Mouse (Mus musculus): ENCODE data around the gene Trmt11. TPM values are rescaled to one million over a fixed set of nuclear protein-coding genes. Genes with fewer than 3 reads are reported as not detected.
"Not testable (repeated sequence)": the region's sequence is repeated elsewhere in the genome, so short reads cannot be mapped to it uniquely, and the experiment has no call there.

Trmt11 gene
- polyA plus RNA-seq, 1 experiment from 2014 or later: 24.3 TPM

DNA sequence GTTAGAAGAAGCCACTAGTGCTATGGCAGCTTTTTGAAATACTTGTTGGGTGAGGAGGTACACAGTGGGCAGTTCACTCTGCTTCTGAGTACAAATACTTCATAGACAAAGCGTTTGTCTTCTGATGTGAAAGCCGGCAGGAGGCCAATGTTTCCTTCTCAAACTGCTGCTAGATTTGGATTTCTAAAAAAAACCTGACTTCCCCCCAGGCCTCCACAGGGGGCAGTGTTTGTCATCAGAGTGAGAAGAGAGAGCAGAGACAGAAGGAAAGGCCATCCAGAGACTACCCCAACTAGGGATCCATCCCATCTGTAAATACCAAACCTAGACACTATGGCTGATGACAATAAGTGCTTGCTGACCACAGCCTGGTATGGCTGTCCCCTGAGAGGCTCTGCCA, 83.3 kb downstream of the Trmt11 start:
- 0 out of 2 replicates have a peak, but pooled peaks cover 4% of the 10 kb centered on the region for H3K4me1 ChIP-seq (replicated peaks; ENCODE audit: insufficient read depth, low read length)
- WGBS: 41% methylated on average over 2 of the region's 2 CpGs
- peak; percentile 36 for TF ChIP-seq CTCF (IDR thresholded peaks at IDR 0.05; ENCODE audit: low read depth)
- H3K36me3 ChIP-seq (ENCODE audit: insufficient read depth, low read length): no peaks in the 10 kb centered on the region
- no peaks in the 10 kb centered on the region for H3K9me3 ChIP-seq (replicated peaks; ENCODE audit: low read length)
- no peak overlapping the region for H3K4me2 ChIP-seq (ENCODE audit: low read length)
- H3K4me3 ChIP-seq (replicated peaks; ENCODE audit: low read depth, low read length): no peak overlapping the region
- no peaks in the 10 kb centered on the region for H3K27me3 ChIP-seq (ENCODE audit: insufficient read depth, low read length)
- no peak overlapping the region for H3K27ac ChIP-seq
- ATAC-seq (replicated peaks; ENCODE audit: low FRiP score, low read depth) (no peak), DNase-seq (ENCODE audit: low spot score) (peak; percentile 13)
- no peak overlapping the region for H3K9ac ChIP-seq (ENCODE audit: low read depth, low read length)

DNA sequence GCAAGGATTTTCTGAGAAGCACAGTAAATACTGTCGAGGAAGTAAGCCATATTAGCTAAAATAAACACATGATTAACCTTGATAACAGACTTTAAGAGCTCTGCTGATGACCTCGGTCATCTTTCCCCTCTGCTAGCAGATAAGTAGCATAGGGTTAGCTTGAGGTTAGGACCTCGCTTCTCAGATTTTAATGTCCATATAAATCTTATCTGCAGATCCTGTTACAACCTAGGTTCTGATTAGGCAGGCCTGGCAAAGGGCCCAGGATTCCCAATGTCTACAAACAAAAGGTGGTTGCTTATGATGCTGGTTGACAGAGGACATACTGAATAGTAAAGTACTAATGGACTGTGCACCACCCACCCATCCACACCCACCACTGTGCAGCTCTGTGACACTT, 83.8 kb downstream of the Trmt11 start:
- DNase-seq (ENCODE audit: low spot score): peak; percentile 65
- no peak for TF ChIP-seq CTCF (IDR thresholded peaks at IDR 0.05; ENCODE audit: low read depth)
- Histone ChIP-seq H3K9me3 (replicated peaks; ENCODE audit: low read length) (no peaks in the 10 kb centered on the region), H3K36me3 (ENCODE audit: insufficient read depth, low read length) (no peaks in the 10 kb centered on the region), H3K27me3 (ENCODE audit: insufficient read depth, low read length) (no peaks in the 10 kb centered on the region), H3K4me2 (ENCODE audit: low read length) (no peak overlapping the region), H3K4me3 (replicated peaks; ENCODE audit: low read depth, low read length) (no peak overlapping the region), H3K9ac (ENCODE audit: low read depth, low read length) (no peak overlapping the region), H3K27ac (no peak overlapping the region), H3K4me1 (replicated peaks; ENCODE audit: insufficient read depth, low read length) (0 out of 2 replicates have a peak, but pooled peaks cover 4% of the 10 kb centered on the region)
- WGBS: 16% methylated on average over 3 of the region's 3 CpGs
- ATAC-seq (replicated peaks; ENCODE audit: low FRiP score, low read depth): no peak; the same call in 1 of the 2 replicates

DNA sequence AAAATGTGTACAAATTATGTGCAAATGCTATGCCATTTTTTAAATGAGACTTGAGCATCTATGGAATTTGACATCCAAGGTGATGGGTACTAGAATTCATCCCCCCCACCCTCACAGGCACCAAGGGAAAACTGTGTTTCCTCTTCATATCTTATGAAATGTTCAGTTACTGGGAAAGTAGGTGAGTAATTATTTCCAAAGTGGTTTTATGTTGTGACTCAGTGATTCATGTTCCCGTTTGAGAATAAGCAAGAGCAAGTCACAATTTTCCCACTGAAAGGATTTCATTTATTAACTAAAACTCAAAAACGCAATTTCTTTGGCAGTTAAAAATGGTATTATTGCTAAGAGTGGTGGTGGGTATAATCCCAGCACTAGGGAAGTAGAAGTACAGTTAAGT, 95.8 kb downstream of the Trmt11 start:
- TF ChIP-seq CTCF (IDR thresholded peaks at IDR 0.05; ENCODE audit: low read depth): no peak
- Histone ChIP-seq H3K9ac (ENCODE audit: low read depth, low read length) (no peak overlapping the region), H3K4me1 (replicated peaks; ENCODE audit: insufficient read depth, low read length) (no peaks in the 10 kb centered on the region), H3K4me2 (ENCODE audit: low read length) (no peak overlapping the region), H3K27ac (no peak overlapping the region), H3K9me3 (replicated peaks; ENCODE audit: low read length) (no peaks in the 10 kb centered on the region), H3K4me3 (replicated peaks; ENCODE audit: low read depth, low read length) (no peak overlapping the region), H3K27me3 (ENCODE audit: insufficient read depth, low read length) (no peaks in the 10 kb centered on the region), H3K36me3 (ENCODE audit: insufficient read depth, low read length) (no peaks in the 10 kb centered on the region)
- ATAC-seq (replicated peaks; ENCODE audit: low FRiP score, low read depth) (no peak), DNase-seq (ENCODE audit: low spot score) (no peak)
- WGBS: 77% methylated on average over 2 of the region's 2 CpGs

DNA sequence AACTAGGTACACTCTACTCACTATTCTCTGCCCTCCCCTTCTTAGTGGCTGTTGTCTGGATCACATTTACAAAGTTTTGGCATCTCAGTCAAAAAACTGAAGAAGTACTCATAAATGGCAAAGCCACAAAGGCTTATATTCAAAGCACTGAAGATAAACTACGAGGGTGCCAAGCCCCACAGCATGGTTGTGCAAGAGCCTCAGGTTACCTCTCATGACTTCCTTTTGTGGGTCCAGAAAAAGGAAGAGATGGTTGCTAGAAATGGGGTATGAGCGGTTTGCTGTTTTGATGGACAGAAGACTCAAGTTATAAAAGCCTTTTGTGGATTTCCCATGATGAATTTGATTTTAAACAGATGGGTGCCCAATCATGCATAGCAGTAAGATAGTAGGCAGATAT, 97.4 kb downstream of the Trmt11 start:
- H3K36me3 ChIP-seq (ENCODE audit: insufficient read depth, low read length): no peaks in the 10 kb centered on the region
- DNase-seq (ENCODE audit: low spot score): no peak
- H3K9ac ChIP-seq (ENCODE audit: low read depth, low read length): no peak overlapping the region
- H3K4me3 ChIP-seq (replicated peaks; ENCODE audit: low read depth, low read length): no peak overlapping the region
- H3K27me3 ChIP-seq (ENCODE audit: insufficient read depth, low read length): no peaks in the 10 kb centered on the region
- 88% methylated on average over 2 of the region's 2 CpGs for WGBS
- no peak overlapping the region for H3K27ac ChIP-seq
- H3K4me2 ChIP-seq (ENCODE audit: low read length): no peak overlapping the region
- no peaks in the 10 kb centered on the region for H3K4me1 ChIP-seq (replicated peaks; ENCODE audit: insufficient read depth, low read length)
- TF ChIP-seq CTCF (IDR thresholded peaks at IDR 0.05; ENCODE audit: low read depth): no peak
- ATAC-seq (replicated peaks; ENCODE audit: low FRiP score, low read depth): no peak
- no peaks in the 10 kb centered on the region for H3K9me3 ChIP-seq (replicated peaks; ENCODE audit: low read length)

DNA sequence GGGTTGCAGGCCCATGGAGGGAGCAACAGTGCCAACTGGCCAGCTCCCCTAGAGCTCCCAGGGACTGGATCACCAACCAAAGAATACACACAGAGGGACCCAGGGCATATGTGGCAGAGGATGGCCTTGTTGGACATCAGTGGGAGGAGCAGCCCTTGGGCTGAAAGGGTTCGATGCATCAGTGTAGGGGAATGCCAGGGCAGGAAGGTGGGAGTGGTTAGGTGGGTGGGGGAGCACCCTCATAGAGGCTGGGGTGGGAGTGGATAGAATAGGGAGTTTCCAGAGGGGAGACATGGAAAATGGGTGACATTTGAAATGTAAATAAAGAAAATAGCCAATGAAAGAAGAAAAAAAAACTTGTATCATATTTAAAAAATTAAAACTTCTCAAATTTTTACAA, 97.8 kb downstream of the Trmt11 start:
- H3K4me1 ChIP-seq (replicated peaks; ENCODE audit: insufficient read depth, low read length): no peaks in the 10 kb centered on the region
- no peak overlapping the region for H3K27ac ChIP-seq
- H3K4me3 ChIP-seq (replicated peaks; ENCODE audit: low read depth, low read length): no peak overlapping the region
- H3K4me2 ChIP-seq (ENCODE audit: low read length): no peak overlapping the region
- 76% methylated on average over 1 of the region's 1 CpGs for WGBS
- no peak overlapping the region for H3K9ac ChIP-seq (ENCODE audit: low read depth, low read length)
- ATAC-seq (replicated peaks; ENCODE audit: low FRiP score, low read depth) (0 out of 2 replicates have a peak, but pooled peaks have one; percentile 13), DNase-seq (ENCODE audit: low spot score) (no peak)
- no peaks in the 10 kb centered on the region for H3K9me3 ChIP-seq (replicated peaks; ENCODE audit: low read length)
- H3K27me3 ChIP-seq (ENCODE audit: insufficient read depth, low read length): no peaks in the 10 kb centered on the region
- no peak for TF ChIP-seq CTCF (IDR thresholded peaks at IDR 0.05; ENCODE audit: low read depth)
- no peaks in the 10 kb centered on the region for H3K36me3 ChIP-seq (ENCODE audit: insufficient read depth, low read length)

DNA sequence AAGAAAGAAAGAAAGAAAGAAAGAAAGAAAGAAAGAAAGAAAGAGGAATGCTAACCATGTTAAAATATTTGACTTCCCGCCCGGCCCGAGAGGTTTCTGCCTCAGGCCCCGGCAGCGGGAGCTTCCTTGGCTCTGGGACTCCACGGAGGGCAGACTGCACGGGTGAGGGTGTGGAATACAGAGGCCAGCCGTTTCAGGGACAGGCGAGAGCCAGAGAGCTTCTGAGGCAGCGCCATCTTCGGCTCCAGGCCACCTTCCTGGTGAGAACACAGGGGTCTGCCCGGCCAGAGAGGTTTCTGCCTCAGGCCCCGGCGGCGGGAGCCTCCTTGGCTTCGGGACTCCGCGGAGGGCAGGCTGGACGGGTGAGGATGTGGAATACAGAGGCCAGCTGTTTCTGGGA, 102.3 kb downstream of the Trmt11 start:
- not testable (repeated sequence) for H3K4me3 ChIP-seq (replicated peaks; ENCODE audit: low read depth, low read length); H3K4me1 ChIP-seq (replicated peaks; ENCODE audit: insufficient read depth, low read length); H3K9ac ChIP-seq (ENCODE audit: low read depth, low read length); H3K9me3 ChIP-seq (replicated peaks; ENCODE audit: low read length); ATAC-seq (replicated peaks; ENCODE audit: low FRiP score, low read depth); H3K36me3 ChIP-seq (ENCODE audit: insufficient read depth, low read length); H3K27ac ChIP-seq; H3K27me3 ChIP-seq (ENCODE audit: insufficient read depth, low read length); H3K4me2 ChIP-seq (ENCODE audit: low read length); DNase-seq (ENCODE audit: low spot score)
- WGBS: 76% methylated on average over 19 of the region's 19 CpGs

Other genes starting within 250 kb of the Trmt11 start
- gene Hint3, start 28.9 kb upstream of the Trmt11 start, polyA plus RNA-seq (2015; fragmentation: Nextera tagmentation; extraction: Ambion mirVana): 42.1 and 45.3 TPM in 2 replicates
- 19.6 and 21.9 TPM in 2 replicates for gene Ncoa7, start 202.6 kb upstream of the Trmt11 start, polyA plus RNA-seq (2015; fragmentation: Nextera tagmentation; extraction: Ambion mirVana)
- gene Hey2, start 242.1 kb upstream of the Trmt11 start, polyA plus RNA-seq (2015; fragmentation: Nextera tagmentation; extraction: Ambion mirVana): 3.4 and 3.5 TPM in 2 replicates